Mouse (Mus musculus): ENCODE data around the gene Mmp7.
A peak's percentile ranks its signal among the peaks of the same experiment; 100 is the strongest.

The Mmp7 gene

GRCm38 (mm10) chr9:7691790-7692189 is at the start of gene Mmp7:
Gene Mmp7, plus strand, starts transcription at chr9:7692090.
- DNase-seq: no peak

GRCm38 (mm10) chr9:7647901-7648300 is 44.0 kb upstream of the Mmp7 start:
- no peak for DNase-seq

- DNase-seq: peak; percentile 64 to 76
Measured at GRCm38 (mm10) chr9:7650397-7651180, 41.3 kb upstream of the Mmp7 start.

- no peak for DNase-seq
Measured at GRCm38 (mm10) chr9:7652351-7653085, 39.4 kb upstream of the Mmp7 start.

GRCm38 (mm10) chr9:7657946-7658345 is 33.9 kb upstream of the Mmp7 start:
- no peak for DNase-seq

- DNase-seq: no peak
Measured at GRCm38 (mm10) chr9:7659469-7660020, 32.3 kb upstream of the Mmp7 start.

GRCm38 (mm10) chr9:7661371-7661770 is 30.5 kb upstream of the Mmp7 start:
- DNase-seq: no peak

- no peak for DNase-seq
Measured at GRCm38 (mm10) chr9:7669674-7670073, 22.2 kb upstream of the Mmp7 start.

- no peak for DNase-seq
Measured at GRCm38 (mm10) chr9:7672985-7673384, 18.9 kb upstream of the Mmp7 start.

GRCm38 (mm10) chr9:7678154-7678837 is 13.6 kb upstream of the Mmp7 start:
- DNase-seq: no peak

- DNase-seq: peak; percentile 16 to 63
Measured at GRCm38 (mm10) chr9:7682081-7682618, 9.7 kb upstream of the Mmp7 start.

- no peak for DNase-seq
Measured at GRCm38 (mm10) chr9:7686024-7686423, 5.9 kb upstream of the Mmp7 start.

GRCm38 (mm10) chr9:7689799-7690198 is 2.1 kb upstream of the Mmp7 start:
- no peak for DNase-seq

- no peak for DNase-seq
Measured at GRCm38 (mm10) chr9:7693961-7694360, 2.1 kb downstream of the Mmp7 start.

GRCm38 (mm10) chr9:7695646-7696045 is 3.8 kb downstream of the Mmp7 start:
- no peak for DNase-seq

GRCm38 (mm10) chr9:7708698-7709097 is 16.8 kb downstream of the Mmp7 start:
- DNase-seq: no peak

- no peak for DNase-seq
Measured at GRCm38 (mm10) chr9:7711196-7711595, 19.3 kb downstream of the Mmp7 start.

- DNase-seq: peak in 1 of 2 experiments; percentile 53
Measured at GRCm38 (mm10) chr9:7714062-7714907, 22.4 kb downstream of the Mmp7 start.

GRCm38 (mm10) chr9:7714908-7715175 is 23.0 kb downstream of the Mmp7 start:
- no peak for DNase-seq

- DNase-seq: no peak
Measured at GRCm38 (mm10) chr9:7721543-7721942, 29.7 kb downstream of the Mmp7 start.

GRCm38 (mm10) chr9:7728997-7729396 is 37.1 kb downstream of the Mmp7 start:
- DNase-seq: no peak

- DNase-seq: no peak
Measured at GRCm38 (mm10) chr9:7742696-7743095, 50.8 kb downstream of the Mmp7 start.

All from kidney, postnatal 25 days (tissue).